Mouse (Mus musculus): Measurements from ENCODE around the gene Icam1. TPM values are rescaled to one million over a fixed set of nuclear protein-coding genes. Genes with fewer than 3 reads are reported as not detected.

Icam1 gene
- total RNA-seq, 1 experiment from 2014 or later, result 8.9 TPM

DNA sequence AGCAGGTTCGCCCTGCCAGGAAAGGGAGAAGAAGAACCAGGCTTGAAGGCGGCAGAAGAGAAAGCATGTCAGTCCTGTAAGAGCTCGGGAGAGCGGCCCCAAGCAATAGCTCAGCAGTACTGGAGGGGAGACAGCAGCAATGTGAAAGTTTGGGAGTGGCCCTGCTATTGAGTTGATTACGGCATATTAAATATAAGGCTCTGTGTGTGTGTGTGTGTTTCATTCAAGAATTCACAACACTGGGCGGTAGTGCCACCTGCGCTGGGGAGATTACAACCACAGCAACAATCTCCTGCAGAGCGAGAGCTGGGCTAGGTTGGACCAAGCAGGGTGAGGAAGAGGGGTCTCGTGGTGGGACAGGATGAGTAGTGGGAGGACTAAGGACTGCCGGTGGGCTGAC is 35.8 kb downstream of the Icam1 start:
- no peak for DNase-seq

DNA sequence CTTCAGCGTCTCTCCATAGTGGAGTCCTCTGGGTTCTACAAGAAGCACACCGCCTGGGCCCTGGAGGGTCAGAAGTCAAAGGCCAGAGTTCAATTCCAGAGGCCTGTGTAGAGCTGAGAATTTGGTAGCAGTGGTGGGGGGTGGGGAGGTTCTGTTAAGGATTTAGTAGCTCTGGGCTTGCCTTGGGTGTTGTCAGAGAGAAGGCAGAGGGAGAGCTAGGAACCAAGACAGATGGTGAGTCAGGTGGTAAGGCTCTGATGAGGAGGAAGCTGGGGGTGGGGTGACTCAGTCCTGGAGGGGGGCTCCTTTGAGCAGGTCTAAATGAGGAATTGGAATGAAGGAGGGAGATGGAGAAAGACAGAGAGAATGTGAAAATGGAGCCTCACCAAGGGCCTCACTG is 47.1 kb downstream of the Icam1 start:
- no peak for DNase-seq

DNA sequence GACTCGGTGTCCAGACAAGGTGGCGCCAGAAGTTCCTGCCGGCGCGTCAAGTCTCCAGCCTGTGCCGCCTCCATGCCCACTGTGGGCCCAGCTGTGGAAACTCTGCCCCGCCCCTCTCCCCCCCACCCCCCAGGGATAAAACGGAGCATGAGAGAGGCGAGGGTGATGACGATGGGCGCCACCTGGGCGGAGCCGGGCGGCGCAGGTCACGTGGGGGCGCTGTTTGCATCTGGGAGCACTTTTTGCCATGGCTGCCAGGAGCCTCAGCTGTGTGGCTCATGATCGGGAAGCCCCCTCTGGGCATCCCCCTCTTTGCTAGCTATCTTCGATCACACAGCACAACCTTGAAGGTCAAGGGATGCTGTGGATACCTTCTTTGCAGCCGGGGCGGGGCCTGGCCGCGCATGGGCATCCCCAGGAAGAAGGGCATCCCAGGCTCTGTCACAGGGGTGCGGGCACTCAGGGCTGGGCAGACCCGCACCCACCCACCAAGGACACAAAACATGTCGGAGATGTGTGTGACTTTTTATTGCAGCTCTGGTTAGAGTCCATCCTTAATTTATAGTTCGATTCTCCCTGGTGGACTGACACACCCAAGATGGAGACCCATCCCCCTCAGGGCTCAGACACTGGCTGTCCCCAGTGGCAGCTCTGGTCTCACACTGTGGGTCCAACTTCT is 51.4 kb downstream of the Icam1 start, which contains the start of gene Zglp1:
TSS of gene Zglp1 (minus strand) at position 88 of the 679 bp plus-strand sequence.
- no peak for DNase-seq

DNA sequence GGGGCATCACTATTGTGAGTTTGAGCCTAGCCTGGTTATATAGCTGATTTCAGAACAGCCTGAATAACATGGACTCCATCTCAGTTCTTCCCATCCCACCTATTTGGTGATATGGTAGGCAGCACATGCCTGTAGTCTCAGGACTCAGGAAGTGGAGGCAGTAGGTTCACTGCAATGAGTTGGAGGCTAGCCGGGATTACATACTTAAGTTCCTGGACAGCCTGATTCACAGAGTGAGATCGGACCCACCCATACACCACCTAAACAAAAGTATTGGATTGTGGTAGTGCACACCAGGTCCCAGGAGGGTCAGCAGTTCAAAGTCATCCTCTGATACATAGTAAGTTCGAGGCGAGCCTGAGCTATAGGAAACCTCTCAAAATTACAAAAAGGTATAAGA is 56.9 kb downstream of the Icam1 start:
- no peak for DNase-seq

DNA sequence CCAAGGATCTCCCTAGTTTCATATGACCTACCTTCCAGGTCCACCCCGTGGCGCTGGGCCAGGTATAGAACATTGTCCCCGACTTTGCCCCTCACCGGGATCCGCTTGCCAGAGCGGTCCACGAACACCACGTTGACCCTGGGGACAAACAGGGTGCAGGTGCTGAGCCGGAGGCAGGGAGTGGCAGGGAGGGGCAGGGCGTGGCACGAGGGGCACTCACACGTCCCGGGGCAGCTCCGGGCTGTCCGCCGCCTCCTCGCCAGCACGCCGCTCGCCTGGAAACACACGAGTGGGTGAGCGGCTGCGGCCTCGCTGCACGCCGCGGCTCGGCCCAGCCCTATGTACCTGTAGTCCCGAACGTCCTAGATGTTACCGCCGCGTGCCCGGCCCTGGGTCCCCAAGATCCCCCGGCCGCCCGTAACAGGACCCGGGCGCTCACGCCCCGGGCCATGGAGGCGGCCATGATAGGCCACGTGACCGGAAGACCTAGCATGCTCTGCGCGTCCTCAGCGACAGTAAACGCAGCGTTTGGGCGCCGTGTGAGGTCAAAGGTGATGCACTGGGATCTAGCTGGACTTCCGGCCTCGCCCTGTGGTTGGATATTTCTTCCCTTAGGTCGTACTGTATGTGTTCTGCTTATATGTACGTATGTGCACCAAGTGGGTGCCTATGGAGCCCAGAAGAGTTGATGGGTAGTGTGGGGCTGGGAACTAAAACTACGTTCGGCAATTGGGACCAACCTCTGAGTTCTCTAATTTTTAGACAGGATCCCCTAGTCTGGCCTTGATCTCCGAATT is 57.5 kb downstream of the Icam1 start, which contains the start of the genes Gm49373 and Fdx1l:
TSS of gene Gm49373 (minus strand) at position 53 of the 797 bp plus-strand sequence.
TSS of gene Fdx1l (minus strand) at position 571 of the 797 bp plus-strand sequence.
- DNase-seq, result peak; percentile 88

DNA sequence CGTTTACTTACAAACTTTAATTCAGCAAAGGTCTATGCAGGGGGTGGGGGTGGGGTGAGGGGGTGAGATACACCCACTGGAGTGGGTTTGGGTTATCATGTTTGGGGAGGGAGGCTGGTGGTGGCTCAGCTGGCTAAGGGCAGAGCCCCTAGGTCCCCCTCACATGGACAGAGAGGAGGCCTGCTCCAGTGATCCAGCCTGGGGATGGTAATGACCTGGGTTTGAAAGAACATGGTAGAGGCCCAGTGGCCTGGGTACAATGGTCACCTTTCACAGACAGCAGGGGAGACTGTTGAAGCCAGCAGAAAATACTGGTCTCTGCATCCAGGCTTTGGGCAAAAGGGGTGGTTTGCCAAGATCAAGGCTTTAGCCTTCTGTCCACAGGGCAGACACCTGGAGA is 58.4 kb downstream of the Icam1 start:
- DNase-seq, result no peak

DNA sequence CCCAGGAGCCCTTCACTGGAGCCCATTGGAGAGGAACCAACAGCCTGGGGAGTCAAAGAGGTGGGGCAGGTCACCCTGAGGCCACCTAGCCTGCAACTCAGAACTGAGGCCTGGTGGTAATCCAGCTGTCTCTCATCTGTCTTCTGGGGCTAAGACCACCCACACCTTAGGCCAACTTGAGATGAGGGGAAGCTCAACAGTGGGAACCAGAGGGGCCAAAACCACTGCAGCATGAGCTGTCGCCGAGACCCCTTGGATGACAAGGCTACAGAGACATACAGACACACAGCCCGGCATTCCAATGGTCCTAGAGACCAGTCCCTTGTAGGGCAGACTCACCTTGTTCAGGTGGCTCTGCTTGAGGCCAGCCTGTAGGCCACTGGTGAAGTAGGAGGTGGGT is 59.8 kb downstream of the Icam1 start:
- no peak for DNase-seq

Small RNA genes lying within 50 kb of the gene (microRNA-seq; reads per million reads assigned to microRNA genes)
- gene Mir1900 (0 reads per million in 2 experiments), gene Mir7082 (0.34 to 0.36 reads per million in 2 experiments)

Other genes with a start within 250 kb of the Icam1 start
- 178 and 222 TPM in 2 replicates for gene Col5a3, start 200.9 kb upstream of the Icam1 start, total RNA-seq (2021)
- not detected in 2 replicates for gene Rdh8, start 197.5 kb upstream of the Icam1 start, total RNA-seq (2021)
- gene A230050P20Rik, start 147.3 kb upstream of the Icam1 start, total RNA-seq (2021), result 22.5 and 33.4 TPM in 2 replicates
- 2.9 and 3.7 TPM in 2 replicates for gene Angptl6, start 136.3 kb upstream of the Icam1 start, total RNA-seq (2021)
- gene Ppan, start 127.8 kb upstream of the Icam1 start, total RNA-seq (2021), result 37.2 and 37.3 TPM in 2 replicates
- 143 and 150 TPM in 2 replicates for gene Eif3g, start 117.4 kb upstream of the Icam1 start, total RNA-seq (2021)
- 61.3 and 68.1 TPM in 2 replicates for gene Dnmt1, start 56.1 kb upstream of the Icam1 start, total RNA-seq (2021)
- gene S1pr2, start 39.2 kb upstream of the Icam1 start, total RNA-seq (2021), result 16.2 and 16.9 TPM in 2 replicates
- gene Mrpl4, start 13.2 kb upstream of the Icam1 start, total RNA-seq (2021), result 113 and 122 TPM in 2 replicates
- gene Icam4, start 13.4 kb downstream of the Icam1 start, total RNA-seq (2021), result 1.6 and 1.9 TPM in 2 replicates
- 0.43 and 0.49 TPM in 2 replicates for gene Icam5, start 16.1 kb downstream of the Icam1 start, total RNA-seq (2021)
- not detected in 2 replicates for gene Zglp1, start 51.1 kb downstream of the Icam1 start, total RNA-seq (2021)
- gene Gm49373, start 57.1 kb downstream of the Icam1 start, total RNA-seq (2021), result 0.52 TPM in 1 of 2 replicates, not detected in the other
- 32.4 and 36.5 TPM in 2 replicates for gene Fdx1l, start 57.6 kb downstream of the Icam1 start, total RNA-seq (2021)
- gene Gm38431, start 76.0 kb downstream of the Icam1 start, total RNA-seq (2021), result 2.5 and 9.4 TPM in 2 replicates
- gene Raver1, start 76.0 kb downstream of the Icam1 start, total RNA-seq (2021), result 52.1 and 60.0 TPM in 2 replicates
- gene Tyk2, start 115.3 kb downstream of the Icam1 start, total RNA-seq (2021), result 17.7 and 22.4 TPM in 2 replicates
- gene Cdc37, start 134.0 kb downstream of the Icam1 start, total RNA-seq (2021), result 190 and 202 TPM in 2 replicates
- 12.9 and 13.1 TPM in 2 replicates for gene Pde4a, start 149.7 kb downstream of the Icam1 start, total RNA-seq (2021)
- gene Keap1, start 223.4 kb downstream of the Icam1 start, total RNA-seq (2021), result 50.8 and 51.5 TPM in 2 replicates
- 0.88 and 1.3 TPM in 2 replicates for gene S1pr5, start 232.5 kb downstream of the Icam1 start, total RNA-seq (2021)
- gene Atg4d, start 249.3 kb downstream of the Icam1 start, total RNA-seq (2021), result 37.5 and 42.2 TPM in 2 replicates